Mouse (Mus musculus) kidney, embryonic 16.5 days (tissue): ENCODE measurements around the gene Nutm2. TPM values are rescaled to one million over a fixed set of nuclear protein-coding genes. Genes with fewer than 3 reads are reported as not detected.
"Not testable (repeated sequence)": the region's sequence is repeated elsewhere in the genome, so short reads cannot be mapped to it uniquely, and the experiment has no call there.

Source experiments
- ATAC-seq: fragments of 200-750 bp; cut with Nextera tagmentation; 2 replicates; pipeline ENCODE4 v1.8.0; 2017; ENCODE audit warnings: moderate TSS enrichment; ENCODE audit not compliant: low FRiP score, low TSS enrichment
- H3K27ac ChIP-seq: fragments of 300-500 bp; sonication (generic); 2 replicates; pipeline ENCODE4 v1.5.1; 2014; ENCODE audit warnings: low read length
- H3K27me3 ChIP-seq: fragments of 300-500 bp; sonication (generic); 2 replicates; pipeline ENCODE4 v1.6.1; 2014; ENCODE audit warnings: low read length, control low read depth, mixed read lengths; ENCODE audit not compliant: insufficient read depth
- H3K36me3 ChIP-seq: fragments of 300-500 bp; sonication (generic); 2 replicates; pipeline ENCODE4 v1.6.1; 2014; ENCODE audit warnings: low read length, control low read depth, mixed read lengths; ENCODE audit not compliant: insufficient read depth
- H3K4me1 ChIP-seq: fragments of 300-500 bp; sonication (generic); 2 replicates; pipeline ENCODE4 v1.6.1; 2014; ENCODE audit warnings: low read length, control low read depth, mixed read lengths; ENCODE audit not compliant: insufficient read depth
- H3K4me2 ChIP-seq: fragments of 300-500 bp; sonication (generic); replicated peaks from 2 replicates; pipeline ENCODE4 v1.6.1; 2014; ENCODE audit warnings: low read depth, low read length
- H3K4me3 ChIP-seq: fragments of 300-500 bp; sonication (generic); 2 replicates; pipeline ENCODE4 v1.5.1; 2014; ENCODE audit warnings: mild to moderate bottlenecking, low read length
- H3K9ac ChIP-seq: fragments of 300-500 bp; sonication (generic); replicated peaks from 2 replicates; pipeline ENCODE4 v1.6.1; 2014; ENCODE audit warnings: low read length
- H3K9me3 ChIP-seq: fragments of 300-500 bp; sonication (generic); 2 replicates; pipeline ENCODE4 v1.6.1; 2016; ENCODE audit warnings: low read length, control low read depth
- WGBS: fragments of 180-500 bp; shearing (Covaris S2); extraction: QIAGEN DNeasy Blood & Tissue Kit; methylation state at CpG from one replicate; pipeline ENCODE4 v1.1.7; 2014; 5-methylcytosine and 5-hydroxymethylcytosine counted together
- polyA plus RNA-seq: library from polyadenylated mRNA; unstranded; fragments of >200 nt; fragmentation: Nextera tagmentation; extraction: Ambion mirVana; gene quantifications from 2 replicates; pipeline ENCODE4 v1.2.1, GENCODE M21; 2015

The Nutm2 gene
- polyA plus RNA-seq, 1 experiment from 2014 or later: not detected

- WGBS: 81% methylated on average over 2 of the region's 2 CpGs
- H3K9me3 ChIP-seq, H3K4me1 ChIP-seq, ATAC-seq, H3K4me2 ChIP-seq, H3K36me3 ChIP-seq, H3K27me3 ChIP-seq, H3K4me3 ChIP-seq, H3K27ac ChIP-seq, H3K9ac ChIP-seq: not testable (repeated sequence)
These were observed 6.7 kb upstream of the Nutm2 start for GRCm38 (mm10) chr13:50460433-50460832.

GRCm38 (mm10) chr13:50464621-50465562 is 2.2 kb upstream of the Nutm2 start:
- H3K27ac ChIP-seq: no peak overlapping the region
- no peak overlapping the region for H3K9ac ChIP-seq
- WGBS: 29% methylated on average over 27 of the region's 27 CpGs
- no peaks in the 10 kb centered on the region for H3K27me3 ChIP-seq
- peak overlapping the region; percentile 32 for H3K4me3 ChIP-seq
- ATAC-seq: no peak
- no peaks in the 10 kb centered on the region for H3K4me1 ChIP-seq
- peak overlapping the region; percentile 55 for H3K4me2 ChIP-seq
- no peaks in the 10 kb centered on the region for H3K9me3 ChIP-seq
- no peaks in the 10 kb centered on the region for H3K36me3 ChIP-seq

GRCm38 (mm10) chr13:50488510-50488909 is 21.4 kb downstream of the Nutm2 start:
- not testable (repeated sequence) for ATAC-seq, H3K9me3 ChIP-seq, H3K4me1 ChIP-seq, H3K9ac ChIP-seq, H3K4me3 ChIP-seq, H3K27ac ChIP-seq, H3K4me2 ChIP-seq, H3K27me3 ChIP-seq, H3K36me3 ChIP-seq

- H3K36me3 ChIP-seq, H3K27ac ChIP-seq, H3K4me2 ChIP-seq, H3K4me3 ChIP-seq, H3K4me1 ChIP-seq, H3K9ac ChIP-seq, H3K9me3 ChIP-seq, H3K27me3 ChIP-seq, ATAC-seq: not testable (repeated sequence)
- WGBS: 81% methylated on average over 9 of the region's 9 CpGs
These were observed 43.6 kb downstream of the Nutm2 start for GRCm38 (mm10) chr13:50510470-50511343.

Other genes with a start within 250 kb of the Nutm2 start
- gene Gm906, start 217.0 kb upstream of the Nutm2 start, polyA plus RNA-seq: 0.11 and 0.12 TPM in 2 replicates
- 32.9 and 37.5 TPM in 2 replicates for gene Fbxw17, start 49.4 kb upstream of the Nutm2 start, polyA plus RNA-seq
- not detected in 2 replicates for gene Gm47429, start 23.4 kb upstream of the Nutm2 start, polyA plus RNA-seq
- not detected in 2 replicates for gene Gm904, start 175.9 kb downstream of the Nutm2 start, polyA plus RNA-seq
- gene Gm8765, start 231.0 kb downstream of the Nutm2 start, polyA plus RNA-seq: not detected in 2 replicates